Mouse (Mus musculus) CH12.LX (cell line): ENCODE measurements around the gene Mpz. TPM values are rescaled to one million over a fixed set of nuclear protein-coding genes. Genes with fewer than 3 reads are reported as not detected.

ENCODE experiments used
- DNase-seq: peaks from one replicate; pipeline ENCODE4 v3.0.0-alpha.2; 2013; ENCODE audit errors: extremely low read depth
- H3K27ac ChIP-seq: 2 replicates; pipeline ENCODE4 v1.5.1; 2012; ENCODE audit warnings: low read depth, mild to moderate bottlenecking, control low read depth, moderate library complexity; ENCODE audit not compliant: insufficient read depth
- H3K27me3 ChIP-seq: replicated peaks from 2 replicates; pipeline ENCODE3; 2012; ENCODE audit warnings: inconsistent platforms
- H3K36me3 ChIP-seq, 2 experiments: replicated peaks in 1 of 2; 2 replicates each; pipeline versions ENCODE3 to v1.6.1; 2012; ENCODE audit warnings: inconsistent platforms in 1 of 2, low read length in 1 of 2, mild to moderate bottlenecking in 1 of 2, mixed read lengths in 1 of 2, moderate library complexity in 1 of 2; ENCODE audit not compliant: control insufficient read depth in 1 of 2, insufficient read depth in 1 of 2
- H3K4me1 ChIP-seq, 2 experiments: 2 replicates each; pipeline ENCODE4 v1.6.1; 2012; ENCODE audit warnings: inconsistent platforms in 1 of 2, moderate library complexity in 1 of 2; ENCODE audit not compliant: insufficient read depth in 2 of 2, control insufficient read depth in 1 of 2
- H3K4me2 ChIP-seq: 2 replicates; pipeline ENCODE4 v1.6.1; 2012; ENCODE audit warnings: low read depth, mild to moderate bottlenecking, control low read depth; ENCODE audit not compliant: poor library complexity, insufficient read depth, severe bottlenecking
- H3K4me3 ChIP-seq, 3 experiments: fragments of 150-350 bp in 1 of 3; sonication (generic) in 1 of 3; replicated peaks in 1 of 3; 2 replicates each; pipeline versions ENCODE3 to v1.5.1; 2011 to 2012; ENCODE audit warnings: low read depth in 2 of 3, low read length in 2 of 3, mild to moderate bottlenecking in 2 of 3, moderate library complexity in 2 of 3, control low read depth in 1 of 3, improper control_type of control experiment in 1 of 3, inconsistent platforms in 1 of 3, mixed read lengths in 1 of 3; ENCODE audit not compliant: poor library complexity in 1 of 3
- H3K79me2 ChIP-seq: replicated peaks from 2 replicates; pipeline ENCODE4 v1.6.1; 2012; ENCODE audit warnings: mild to moderate bottlenecking, moderate library complexity; ENCODE audit not compliant: control insufficient read depth, poor library complexity, insufficient read depth, severe bottlenecking; ENCODE audit errors: extremely low read depth
- H3K9ac ChIP-seq: 2 replicates; pipeline ENCODE4 v1.6.1; 2012; ENCODE audit warnings: low read depth, mild to moderate bottlenecking, control low read depth, moderate library complexity; ENCODE audit not compliant: insufficient read depth
- H3K9me3 ChIP-seq: replicated peaks from 2 replicates; pipeline ENCODE3; 2012; ENCODE audit warnings: low read length, inconsistent platforms, mixed read lengths
- BHLHE40 ChIP-seq: IDR thresholded peaks from 2 replicates; pipeline ENCODE4 v1.6.1; 2011; ENCODE audit warnings: mild to moderate bottlenecking, low read depth, low read length, improper control_type of control experiment
- CHD2 ChIP-seq: IDR thresholded peaks from 2 replicates; pipeline ENCODE4 v1.6.1; 2011; ENCODE audit warnings: low read length, improper control_type of control experiment
- E2F4 ChIP-seq: IDR thresholded peaks from 2 replicates; pipeline ENCODE4 v1.6.1; 2011; ENCODE audit warnings: low read depth, low read length, improper control_type of control experiment; ENCODE audit not compliant: insufficient replicate concordance
- EP300 ChIP-seq: IDR thresholded peaks from 2 replicates; pipeline ENCODE4 v1.6.1; 2011; ENCODE audit warnings: low read length, improper control_type of control experiment
- ETS1 ChIP-seq: conservative IDR thresholded peaks from 2 replicates; pipeline ENCODE4 v1.6.1; 2012; ENCODE audit warnings: low read depth, mild to moderate bottlenecking, inconsistent platforms, low read length, improper control_type of control experiment, moderate library complexity
- JUN ChIP-seq: IDR thresholded peaks from 2 replicates; pipeline ENCODE4 v1.6.1; 2011; ENCODE audit warnings: low read depth, mild to moderate bottlenecking, low read length, improper control_type of control experiment, moderate library complexity; ENCODE audit not compliant: insufficient read depth
- KAT2A ChIP-seq: IDR thresholded peaks from 2 replicates; pipeline ENCODE4 v1.6.1; 2012; ENCODE audit warnings: low read length, improper control_type of control experiment, inconsistent platforms; ENCODE audit not compliant: insufficient replicate concordance
- MAFK ChIP-seq: IDR thresholded peaks from 2 replicates; pipeline ENCODE4 v1.6.1; 2011; ENCODE audit warnings: low read length, improper control_type of control experiment; ENCODE audit not compliant: insufficient replicate concordance
- MEF2A ChIP-seq: IDR thresholded peaks from 2 replicates; pipeline ENCODE4 v1.6.1; 2014; ENCODE audit warnings: low read depth, mild to moderate bottlenecking, inconsistent platforms, low read length, improper control_type of control experiment, borderline replicate concordance
- MXI1 ChIP-seq: IDR thresholded peaks from 2 replicates; pipeline ENCODE4 v1.6.1; 2011; ENCODE audit warnings: mild to moderate bottlenecking, low read depth, low read length, improper control_type of control experiment
- MYC ChIP-seq: IDR thresholded peaks from 2 replicates; pipeline ENCODE4 v1.6.1; 2011; ENCODE audit warnings: low read depth, mild to moderate bottlenecking, improper control_type of control experiment, low read length
- NELFE ChIP-seq: IDR thresholded peaks from 2 replicates; pipeline ENCODE4 v1.6.1; 2011; ENCODE audit warnings: low read depth, low read length, improper control_type of control experiment
- NRF1 ChIP-seq: IDR thresholded peaks from 2 replicates; pipeline ENCODE4 v1.6.1; 2014; ENCODE audit warnings: low read depth, mild to moderate bottlenecking, inconsistent platforms, low read length, improper control_type of control experiment, moderate library complexity
- PAX5 ChIP-seq: IDR thresholded peaks from 2 replicates; pipeline ENCODE4 v1.6.1; 2012; ENCODE audit warnings: low read length, inconsistent platforms, mixed read lengths
- POLR2A ChIP-seq: IDR thresholded peaks from 2 replicates; pipeline ENCODE4 v1.6.1; 2011; ENCODE audit warnings: low read depth, mild to moderate bottlenecking, improper control_type of control experiment, low read length
- RAD21 ChIP-seq: IDR thresholded peaks from 2 replicates; pipeline ENCODE4 v1.6.1; 2011; ENCODE audit warnings: low read depth, mild to moderate bottlenecking, low read length, improper control_type of control experiment, moderate library complexity
- RCOR1 ChIP-seq: conservative IDR thresholded peaks from 2 replicates; pipeline ENCODE4 v1.6.1; 2012; ENCODE audit warnings: low read depth, mild to moderate bottlenecking, inconsistent platforms, low read length, improper control_type of control experiment
- SMC3 ChIP-seq: IDR thresholded peaks from 2 replicates; pipeline ENCODE4 v1.6.1; 2011; ENCODE audit warnings: low read depth, low read length, improper control_type of control experiment
- TBP ChIP-seq: conservative IDR thresholded peaks from 2 replicates; pipeline ENCODE4 v1.6.1; 2011; ENCODE audit warnings: low read depth, low read length, improper control_type of control experiment
- UBTF ChIP-seq: IDR thresholded peaks from 2 replicates; pipeline ENCODE4 v1.6.1; 2012; ENCODE audit warnings: low read depth, mild to moderate bottlenecking, inconsistent platforms, low read length, improper control_type of control experiment, moderate library complexity
- USF2 ChIP-seq: conservative IDR thresholded peaks from 2 replicates; pipeline ENCODE4 v1.6.1; 2011; ENCODE audit warnings: low read depth, low read length, improper control_type of control experiment
- ZKSCAN1 ChIP-seq: IDR thresholded peaks from 2 replicates; pipeline ENCODE4 v1.6.1; 2012; ENCODE audit warnings: low read depth, inconsistent platforms, low read length, improper control_type of control experiment, borderline replicate concordance
- ZMIZ1 ChIP-seq: IDR thresholded peaks from 2 replicates; pipeline ENCODE4 v1.6.1; 2012; ENCODE audit warnings: low read depth, mild to moderate bottlenecking, inconsistent platforms, low read length, improper control_type of control experiment
- ZNF384 ChIP-seq: IDR thresholded peaks from 2 replicates; pipeline ENCODE4 v1.6.1; 2012; ENCODE audit warnings: low read depth, low read length, improper control_type of control experiment, inconsistent platforms
- dilution Hi-C: fragments of 300-500 bp; cut with MboI; formaldehyde crosslinking; loops from 2 replicates; pipeline ENCODE4 v1.14.3; 2020; ENCODE audit warnings: low sequenced_read_pairs; ENCODE audit not compliant: extremely low pct_unique_long_range_greater_than_20kb, extremely low pct_ligation_motif_present
- in situ Hi-C: fragments of 300-500 bp; cut with MboI; formaldehyde crosslinking; loops from 3 replicates; pipeline ENCODE4 v1.14.3; 2019; ENCODE audit warnings: low sequenced_read_pairs, low pct_ligation_motif_present, low pct_unique_long_range_greater_than_20kb, mixed read lengths
- polyA plus RNA-seq: library from polyadenylated mRNA; unstranded; fragments of >175 nt; gene quantifications from 2 replicates; pipeline ENCODE4 v1.2.1, GENCODE M21; 2012; ENCODE audit warnings: low read depth; ENCODE audit not compliant: insufficient read length
- total RNA-seq, 2 experiments: library from RNA; depleted of rRNA; stranded (reverse); fragments of 300-350 nt in 1 of 2; fragments of >200 nt in 1 of 2; gene quantifications; 2 replicates each; pipeline ENCODE4 v1.2.3; 2012 to 2014

Mpz gene
- total and polyA plus RNA-seq, 3 experiments = 0.21 to 0.49 TPM; not detected in 1

DNA sequence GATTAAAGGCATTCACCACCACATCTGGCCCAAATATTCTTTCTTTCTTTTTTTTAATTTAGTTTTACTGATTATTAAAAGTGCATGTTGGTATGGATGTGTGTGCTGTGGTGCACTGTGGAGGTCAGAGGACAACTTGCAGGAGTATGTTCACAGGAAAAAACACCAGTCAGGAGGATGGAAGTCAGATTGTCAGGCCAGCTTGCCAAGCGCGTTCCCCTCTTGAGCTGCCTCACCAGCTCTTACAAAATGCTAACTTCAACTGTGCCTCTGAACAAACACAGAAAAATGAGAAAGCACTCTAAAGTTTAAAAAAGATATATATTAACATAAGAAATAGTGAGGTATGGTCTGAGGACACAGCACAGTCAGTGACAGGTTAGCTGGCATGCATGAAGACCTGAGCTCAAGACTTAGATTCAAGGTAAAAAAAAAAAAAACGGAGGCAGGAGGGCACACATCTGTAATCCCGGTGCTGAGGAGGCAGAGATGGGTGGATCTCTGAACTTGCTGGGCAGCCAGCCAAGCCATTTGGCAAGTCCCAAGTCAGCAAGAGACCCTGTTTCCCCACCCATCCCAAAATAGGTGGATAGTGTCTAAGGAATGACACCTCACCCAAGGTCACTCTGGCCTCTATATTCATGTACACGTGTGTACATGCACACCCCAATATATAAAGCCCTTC is 29.1 kb downstream of the Mpz start:
- no peaks in the 10 kb centered on the region for H3K79me2 ChIP-seq
- TF ChIP-seq RAD21 = no peak
- TF ChIP-seq ZKSCAN1 = no peak
- no peak for TF ChIP-seq E2F4
- TF ChIP-seq USF2 = no peak
- no peak for TF ChIP-seq NELFE
- TF ChIP-seq ZNF384 = no peak
- TF ChIP-seq TBP = no peak
- TF ChIP-seq PAX5 = no peak
- no peak for TF ChIP-seq EP300
- TF ChIP-seq KAT2A = no peak
- no peak for TF ChIP-seq NRF1
- TF ChIP-seq ZMIZ1 = no peak
- TF ChIP-seq, all 38 proteins: peak for 0
- H3K4me2 ChIP-seq = no peak overlapping the region
- H3K27me3 ChIP-seq = peaks cover 11% of the 10 kb centered on the region
- H3K4me3 ChIP-seq = no peak overlapping the region
- no peak for DNase-seq
- no peaks in the 10 kb centered on the region for H3K9me3 ChIP-seq
- no peaks in the 10 kb centered on the region for H3K36me3 ChIP-seq
- in situ Hi-C loops (loop anchor here (5.0 kb wide), 1 partner anchor 33 kb away; the partner anchor contains the start of gene Nr1i3), dilution Hi-C loops (no loop called here)
- H3K4me1 ChIP-seq = peaks cover 8 to 13% of the 10 kb centered on the region in 2 experiments
- H3K27ac ChIP-seq = no peak overlapping the region
- no peak overlapping the region for H3K9ac ChIP-seq

DNA sequence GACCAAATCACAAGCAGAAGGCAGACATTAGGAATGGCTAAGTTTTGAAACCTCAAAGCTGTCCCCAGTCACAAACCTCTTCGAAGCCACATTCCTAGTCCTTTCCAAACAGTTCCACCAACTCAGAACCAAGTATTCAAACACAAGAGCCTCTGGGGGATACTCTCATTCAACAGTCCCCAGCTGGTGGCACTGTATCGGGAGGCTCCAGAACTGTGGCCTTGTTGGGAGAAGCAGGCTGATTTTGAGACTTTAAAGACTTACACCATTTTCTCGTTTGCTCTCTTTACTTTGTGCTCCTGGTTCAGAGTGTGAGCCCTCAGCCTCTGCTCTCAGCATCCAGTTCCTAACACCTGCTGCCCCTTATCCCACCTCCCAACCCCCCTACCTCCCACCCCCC is 32.5 kb downstream of the Mpz start:
- TF ChIP-seq MXI1 = no peak
- no peak for TF ChIP-seq MYC
- TF ChIP-seq CHD2 = no peak
- no peak for TF ChIP-seq POLR2A
- no peak for TF ChIP-seq UBTF
- TF ChIP-seq MEF2A = no peak
- no peak for TF ChIP-seq KAT2A
- no peak for TF ChIP-seq MAFK
- TF ChIP-seq ZMIZ1 = no peak
- no peak for TF ChIP-seq RCOR1
- TF ChIP-seq ETS1 = no peak
- no peak for TF ChIP-seq BHLHE40
- no peak for TF ChIP-seq JUN
- TF ChIP-seq TBP = no peak
- TF ChIP-seq SMC3 = no peak
- Histone ChIP-seq H3K27ac (no peak overlapping the region), H3K9me3 (no peaks in the 10 kb centered on the region), H3K27me3 (no peaks in the 10 kb centered on the region), H3K4me1 (peaks cover 8 to 15% of the 10 kb centered on the region in 2 experiments), H3K4me3 (no peak overlapping the region), H3K79me2 (no peaks in the 10 kb centered on the region), H3K9ac (no peak overlapping the region), H3K36me3 (no peaks in the 10 kb centered on the region), H3K4me2 (no peak overlapping the region)
- in situ Hi-C loops (no loop called here), dilution Hi-C loops (no loop called here)
- no peak for DNase-seq
